Mouse (Mus musculus): Measurements from ENCODE around the gene St3gal2.
"Not testable (repeated sequence)": the region's sequence is repeated elsewhere in the genome, so short reads cannot be mapped to it uniquely, and the experiment has no call there.

St3gal2 gene

GRCm38 (mm10) chr8:110990017-110990416 is 70.3 kb downstream of the St3gal2 start:
- no peak for ATAC-seq (ENCODE audit: low TSS enrichment)

- no peak for ATAC-seq (ENCODE audit: low TSS enrichment)
Measured at GRCm38 (mm10) chr8:110996641-110997430, 77.1 kb downstream of the St3gal2 start.

- peak; percentile 98 for ATAC-seq (ENCODE audit: low TSS enrichment)
Measured at GRCm38 (mm10) chr8:110997547-110998531, 78.1 kb downstream of the St3gal2 start, which contains the start of gene Ddx19a. Ddx19a (minus strand) TSS chr8:110997800.

- not testable (repeated sequence) for ATAC-seq (ENCODE audit: low TSS enrichment)
Measured at GRCm38 (mm10) chr8:111010230-111010991, 90.7 kb downstream of the St3gal2 start.

All from frontal cortex, adult (tissue).